Mouse (Mus musculus): ENCODE results near the gene Higd1b.

The Higd1b gene

DNA sequence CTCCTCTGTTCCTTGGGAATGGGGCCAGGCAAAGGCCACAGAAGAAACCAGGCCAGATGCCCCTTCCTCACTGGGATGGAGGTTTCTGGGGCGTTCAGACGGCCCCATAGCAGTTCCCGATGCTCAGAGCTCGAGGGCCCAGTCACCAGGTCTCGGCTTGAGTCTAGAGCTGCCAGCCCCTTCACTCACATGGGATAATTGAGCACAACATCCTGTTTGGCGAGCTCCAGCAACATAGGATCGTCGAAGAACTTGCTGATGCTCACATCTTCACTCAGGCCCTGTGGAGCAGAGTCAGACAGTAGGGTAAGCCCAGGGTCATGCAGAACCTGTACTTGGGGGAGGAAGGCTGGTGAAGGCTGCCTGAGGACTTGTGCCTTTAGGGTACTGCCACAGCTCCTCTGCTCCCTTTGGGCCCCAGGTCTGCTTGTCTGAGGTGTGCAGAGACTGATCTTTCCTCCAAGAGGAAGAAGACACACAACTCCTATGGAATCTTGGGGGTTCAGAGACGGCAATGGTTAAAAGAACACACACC is 3.0 kb downstream of the Higd1b start:
- no peak for DNase-seq (ENCODE audit: low spot score)

DNA sequence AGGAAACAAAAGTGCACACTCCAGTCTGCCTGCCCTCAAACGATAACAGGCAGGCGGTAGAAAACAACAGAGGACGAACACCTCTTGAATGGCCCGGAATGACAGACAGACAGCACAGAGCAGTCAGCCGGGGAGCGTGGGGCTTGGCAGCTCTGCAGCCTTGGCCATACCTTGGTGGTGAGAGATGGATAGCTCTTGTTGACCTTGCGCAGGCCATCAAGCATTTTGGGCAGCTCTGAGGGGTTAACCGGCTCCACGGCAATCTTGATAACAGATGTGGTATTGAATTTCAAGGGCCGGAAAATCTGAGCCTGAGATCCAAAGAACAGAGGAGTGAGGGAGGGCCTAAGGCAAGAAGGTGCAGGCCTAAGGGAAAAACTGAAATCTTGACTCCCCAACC is 10.3 kb downstream of the Higd1b start:
- no peak for DNase-seq (ENCODE audit: low spot score)

DNA sequence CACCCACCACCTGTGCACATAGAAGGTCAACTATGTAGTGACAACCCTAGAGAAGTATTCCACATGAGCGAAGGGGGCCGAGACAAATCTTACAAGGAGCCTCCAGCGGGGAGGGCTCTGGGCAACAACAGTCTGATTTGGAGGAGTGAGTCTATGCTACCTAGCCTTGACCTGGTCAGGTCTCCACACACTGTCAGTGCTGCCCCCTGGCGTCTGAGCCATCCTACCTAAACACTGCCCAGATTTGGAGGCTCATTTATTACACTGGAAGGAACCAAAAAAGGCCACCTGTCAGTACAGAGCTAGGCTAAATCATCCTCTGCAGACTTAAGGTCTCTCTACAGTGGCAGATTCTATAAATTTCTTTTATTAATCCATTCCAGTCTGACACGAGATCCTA is 16.2 kb downstream of the Higd1b start:
- no peak for DNase-seq (ENCODE audit: low spot score)

DNA sequence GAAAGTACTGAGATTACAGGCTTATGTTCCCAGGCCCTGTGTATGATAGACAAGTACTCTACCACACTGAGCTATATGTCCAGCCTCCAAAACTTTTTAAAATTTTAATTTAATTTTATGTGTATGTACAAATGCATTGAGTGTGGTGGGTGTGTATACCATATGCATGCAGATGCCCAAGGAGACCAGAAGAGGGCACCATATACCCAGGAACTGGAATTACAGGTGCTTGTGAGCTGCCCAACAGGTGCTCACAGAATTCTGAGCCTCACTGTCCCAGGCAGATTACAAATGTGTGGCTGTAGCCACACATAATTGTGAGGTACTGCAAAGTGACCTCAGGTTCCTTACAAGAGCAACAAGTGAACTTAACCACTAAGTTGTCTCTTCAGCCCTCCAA is 18.1 kb downstream of the Higd1b start:
- no peak for DNase-seq (ENCODE audit: low spot score)

DNA sequence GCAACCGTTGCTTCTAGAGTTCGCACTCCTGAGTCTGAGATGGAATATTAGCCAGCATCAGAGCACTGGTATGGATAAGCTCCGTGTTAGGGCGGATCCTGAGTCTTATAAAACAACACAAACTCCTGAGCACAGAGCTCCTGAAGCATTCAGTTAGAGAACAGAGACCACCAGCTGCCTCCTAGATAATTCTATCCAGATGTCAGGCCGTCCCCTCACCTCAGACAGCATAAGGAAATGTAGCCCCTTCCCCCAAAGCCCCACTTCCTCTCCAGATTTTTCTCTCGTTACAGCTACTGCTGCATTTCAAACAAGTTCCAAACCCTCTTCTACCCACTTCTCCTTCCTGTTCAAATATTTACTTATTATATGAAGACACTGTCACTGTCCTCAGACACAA is 20.3 kb downstream of the Higd1b start:
- no peak for DNase-seq (ENCODE audit: low spot score)

DNA sequence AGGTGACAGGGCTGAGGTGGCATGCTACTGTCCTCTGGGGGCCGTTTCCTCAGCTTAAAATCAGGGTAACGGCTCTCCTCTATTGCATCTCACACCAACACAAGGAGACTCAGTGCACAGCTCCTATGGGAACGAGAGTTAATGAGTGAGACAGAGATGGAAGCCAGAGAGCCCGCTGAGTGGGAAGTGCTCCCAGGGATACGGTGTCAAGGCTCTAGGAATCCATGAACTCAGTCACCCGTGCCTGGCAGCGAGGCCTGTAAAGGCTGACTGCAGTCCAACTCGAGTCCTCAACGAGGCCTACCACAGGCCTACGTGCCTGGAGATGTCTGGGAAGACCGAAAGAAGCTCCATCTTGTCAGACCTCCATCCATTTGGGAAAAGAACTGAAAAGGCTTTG is 23.3 kb downstream of the Higd1b start:
- no peak for DNase-seq (ENCODE audit: low spot score)

DNA sequence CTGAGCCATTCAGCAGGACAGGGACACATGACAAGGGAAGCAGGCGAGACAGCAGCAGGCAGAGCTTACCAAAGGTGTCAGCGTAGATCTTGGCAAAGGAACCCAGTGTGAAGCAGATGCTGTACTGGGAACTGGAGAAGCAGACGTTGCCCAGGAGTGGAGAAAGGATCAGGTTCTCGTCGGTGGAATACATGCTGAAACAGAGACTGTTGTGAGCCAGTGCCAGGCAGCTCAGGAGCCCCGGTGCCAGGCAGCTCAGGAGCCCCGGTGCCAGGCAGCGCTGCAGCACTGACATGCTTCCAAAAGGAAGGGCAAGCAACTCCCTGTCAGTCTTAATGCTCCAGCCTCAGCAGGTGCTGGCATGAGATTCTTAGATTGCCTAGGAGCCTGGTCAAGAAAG is 24.3 kb downstream of the Higd1b start:
- DNase-seq (ENCODE audit: low spot score): no peak

DNA sequence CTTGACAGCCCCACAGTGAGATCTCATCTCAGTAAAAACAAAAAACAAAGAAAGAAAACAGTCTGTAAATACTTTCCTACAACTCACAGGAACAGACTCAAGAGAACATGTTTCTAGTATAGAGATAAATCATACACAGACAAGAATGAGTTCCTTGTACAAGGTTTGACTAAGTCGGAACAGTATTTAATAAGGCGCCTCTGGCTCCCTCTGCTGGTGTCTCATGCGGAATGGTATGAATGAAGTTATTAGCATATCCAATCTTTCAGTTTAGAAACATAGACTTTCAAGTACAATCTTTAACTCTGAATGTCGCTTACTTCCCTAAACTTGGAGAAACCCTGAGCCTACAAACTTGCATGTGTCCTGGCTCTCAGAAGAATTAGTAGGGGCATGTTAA is 28.6 kb downstream of the Higd1b start:
- DNase-seq (ENCODE audit: low spot score): peak; percentile 48

DNA sequence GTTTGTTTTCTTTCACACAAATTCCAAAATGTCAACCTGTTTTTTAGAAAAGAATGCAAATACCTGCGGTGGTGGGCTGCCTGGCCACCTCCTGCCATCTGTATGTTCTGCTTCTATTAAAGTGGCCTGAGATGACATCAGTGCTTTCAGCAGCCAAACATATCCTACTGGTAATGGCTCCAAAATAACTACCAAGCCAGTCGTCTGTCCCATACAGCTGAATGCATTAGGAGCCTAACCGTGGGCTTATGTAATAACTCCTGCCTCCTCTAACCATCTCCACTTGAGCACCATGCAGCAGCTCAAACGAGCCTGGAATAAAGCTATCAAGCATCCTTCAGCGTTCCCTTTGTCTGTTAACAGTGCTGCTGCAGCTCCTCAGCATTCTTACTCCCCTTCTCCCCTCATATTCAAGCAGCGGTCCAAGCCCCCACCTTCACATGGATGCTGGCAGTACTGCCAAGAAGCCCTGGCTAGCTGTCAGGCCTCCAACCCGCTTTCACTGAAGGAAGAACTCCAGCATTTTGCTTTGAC is 39.2 kb downstream of the Higd1b start:
- peak; percentile 63 for DNase-seq (ENCODE audit: low spot score)

DNA sequence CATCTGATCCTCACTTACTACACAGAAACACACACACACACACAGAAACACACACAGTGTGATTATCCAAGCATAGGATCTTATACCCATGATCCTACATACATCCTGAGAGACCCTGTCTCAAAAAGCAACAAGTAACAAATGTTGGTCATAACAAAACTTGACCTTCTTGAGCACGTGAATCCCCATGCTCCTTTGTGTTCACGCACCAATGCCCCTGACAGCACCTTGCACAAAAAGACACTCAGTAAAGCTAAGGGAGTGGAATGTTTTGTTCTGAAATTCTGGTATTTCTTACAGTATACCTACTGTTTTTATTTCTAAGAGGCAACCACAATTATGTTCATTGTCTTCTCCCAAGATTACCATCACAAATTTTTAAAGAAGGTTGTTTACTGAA is 43.9 kb downstream of the Higd1b start:
- DNase-seq (ENCODE audit: low spot score): no peak

DNA sequence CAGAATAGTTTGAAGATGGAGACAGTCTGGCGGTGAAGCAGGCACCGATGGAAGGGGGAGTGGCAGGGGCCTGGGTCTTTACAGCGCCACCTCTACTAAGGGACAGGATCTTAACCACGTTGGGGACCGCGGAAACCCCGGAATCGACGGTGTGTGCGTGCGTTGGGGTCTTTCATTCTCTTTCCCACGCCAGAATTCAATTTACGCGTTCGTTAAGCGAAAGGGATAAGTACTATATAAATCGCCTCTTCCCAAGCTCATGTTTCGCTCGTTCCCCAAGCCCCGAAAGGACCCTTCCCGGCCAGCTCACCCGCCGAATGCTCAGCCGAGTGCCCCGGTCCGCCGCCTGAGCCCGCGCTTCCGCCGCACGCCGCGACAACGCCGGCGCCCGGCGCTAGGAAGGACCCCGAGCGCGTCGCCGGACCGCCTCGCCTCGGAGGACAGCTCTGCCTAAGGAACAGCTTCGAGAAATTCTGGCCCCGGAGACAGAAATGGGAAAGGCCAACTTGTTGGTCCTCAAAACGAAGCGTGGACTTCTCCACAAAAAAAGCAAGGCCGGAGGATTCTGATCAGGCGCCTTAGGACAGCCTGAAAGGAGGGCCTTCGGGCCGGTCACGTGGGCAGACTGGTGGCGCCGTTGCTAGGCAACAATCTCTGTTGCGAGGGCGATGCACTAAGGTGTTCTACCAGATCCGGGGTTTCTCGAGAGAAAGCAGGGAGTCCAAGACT is 45.1 kb downstream of the Higd1b start, which contains the start of the genes Eftud2 and Ccdc103:
TSS of gene Eftud2 (minus strand) at position 401 of the 729 bp plus-strand sequence.
TSS of gene Ccdc103 (plus strand) at position 620 of the 729 bp plus-strand sequence.
- peak; percentile 95 for DNase-seq (ENCODE audit: low spot score)

DNA sequence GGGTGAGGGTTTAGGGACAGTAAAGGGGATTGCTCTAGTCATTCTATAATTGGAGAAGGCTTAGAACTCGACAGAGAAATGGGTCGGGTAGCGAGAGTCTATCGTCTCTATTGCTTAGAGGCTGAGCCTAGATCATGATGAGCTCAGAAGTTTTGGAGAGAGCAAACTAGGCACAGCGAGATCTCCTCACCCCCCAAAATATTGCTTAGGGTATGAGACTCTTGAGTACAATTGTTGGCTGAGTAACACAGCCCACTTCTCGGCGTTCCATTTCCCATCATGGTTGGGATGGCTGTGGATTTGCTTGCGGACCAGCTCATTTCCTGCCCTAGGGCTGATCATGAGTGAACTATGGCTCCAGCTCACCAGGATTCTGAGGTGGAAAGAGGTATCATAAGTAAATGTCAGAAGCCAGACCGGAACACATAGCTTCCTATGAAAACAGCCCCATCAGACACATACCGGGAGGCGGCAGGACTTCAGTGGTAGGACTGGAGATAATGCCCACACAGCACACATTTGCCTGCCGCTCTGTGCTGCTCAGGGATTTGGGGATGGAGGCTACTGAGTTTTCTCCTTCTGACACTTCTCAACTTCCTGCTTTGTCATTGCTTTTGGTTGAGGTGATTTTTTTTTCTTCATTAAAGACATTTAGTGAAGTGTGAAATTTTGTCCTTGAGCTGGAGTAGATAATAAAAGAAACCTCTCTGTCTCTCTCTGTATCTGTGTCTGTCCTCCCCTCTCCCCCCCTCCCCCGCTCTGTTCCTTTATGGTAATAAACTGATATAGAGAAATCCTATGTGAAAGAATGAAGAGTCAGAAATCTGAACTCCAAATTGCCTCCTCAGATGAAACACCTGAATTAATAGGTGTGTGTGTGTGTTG is 45.9 kb downstream of the Higd1b start:
- DNase-seq (ENCODE audit: low spot score): no peak

DNA sequence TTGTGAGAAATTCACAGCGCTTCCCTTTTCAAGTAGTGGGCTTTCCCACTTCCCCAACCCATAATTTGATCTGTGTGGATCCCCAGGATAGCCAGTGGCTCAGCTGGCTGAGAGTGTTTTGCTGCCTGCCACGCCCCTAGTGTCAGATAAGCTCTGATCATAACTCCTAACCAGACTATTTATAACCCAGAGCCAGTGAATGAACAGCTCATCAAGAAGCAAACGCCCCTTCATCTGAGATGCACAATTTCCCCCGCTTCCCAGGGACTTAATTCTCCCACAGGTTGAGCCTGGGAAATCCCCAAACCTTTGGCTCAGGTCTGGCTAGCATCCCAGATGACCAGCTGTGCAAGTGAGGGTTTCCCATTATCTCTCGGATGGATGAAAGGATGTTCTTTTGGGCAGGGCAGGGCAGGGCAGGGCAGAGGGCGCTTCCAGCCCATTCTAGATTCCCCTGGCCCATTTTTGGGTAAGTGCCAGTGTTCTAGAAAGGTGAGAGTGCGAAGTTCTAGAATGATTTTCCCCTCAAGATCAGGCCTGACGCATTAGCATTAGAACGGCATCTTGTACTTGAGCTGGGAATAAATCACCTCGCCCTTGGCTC is 49.1 kb downstream of the Higd1b start, which contains the start of gene Fam187a:
TSS of gene Fam187a (plus strand) at position 554 of the 604 bp plus-strand sequence.
- DNase-seq (ENCODE audit: low spot score): no peak

DNA sequence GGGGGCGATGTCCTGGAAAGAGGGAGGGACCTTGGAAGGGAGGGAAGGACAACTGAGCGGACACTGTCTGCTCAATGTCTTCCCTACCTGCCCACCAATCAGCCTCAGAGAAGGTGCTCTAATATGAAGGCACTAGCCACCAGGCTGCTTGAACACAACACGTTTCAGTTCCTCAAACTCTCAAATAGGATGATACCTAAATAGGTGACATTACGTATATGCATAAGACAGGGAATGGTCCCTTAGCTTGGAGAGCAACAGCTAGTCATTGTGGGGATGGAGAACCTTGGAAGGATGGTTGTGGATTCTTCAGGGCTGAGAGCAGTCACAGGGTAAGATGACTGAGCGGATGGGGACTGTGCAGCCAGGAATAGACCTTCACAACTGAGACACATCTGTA is 51.8 kb downstream of the Higd1b start:
- no peak for DNase-seq (ENCODE audit: low spot score)

Data from layer of hippocampus, adult 9-10 months (tissue).